Mouse (Mus musculus) Patski (cell line): ENCODE measurements around the gene Syce2. TPM values are rescaled to one million over a fixed set of nuclear protein-coding genes. Genes with fewer than 3 reads are reported as not detected.

Experiments
- ATAC-seq: fragments of 100-300 bp; one replicate; pipeline ENCODE4 v1.8.0; 2021
- CTCF ChIA-PET: fragments of 350-600 bp; sonication (Branson Sonifier 250); formaldehyde crosslinking; loops from one replicate; lab custom pipeline; 2022; ENCODE audit warnings: inconsistent platforms; lab: Charles Lee
- POLR2A ChIA-PET: fragments of 350-600 bp; sonication (Branson Sonifier 250); formaldehyde crosslinking; loops from one replicate; lab custom pipeline; 2022; ENCODE audit warnings: antibody characterized with exemption, inconsistent platforms; lab: Charles Lee
- DNase-seq: peaks from one replicate; pipeline ENCODE4 v3.0.0-alpha.2; 2011; ENCODE audit warnings: low read depth, low spot score
- H3K27me3 ChIP-seq: fragments of 371-371 bp; one replicate; pipeline ENCODE4 v1.5.1; 2021
- CTCF ChIP-seq: fragments of 100-300 bp; IDR thresholded peaks from one replicate; pipeline ENCODE4 v1.5.1; 2021
- in situ Hi-C: fragments of 300-500 bp; cut with MboI; formaldehyde crosslinking; loops from 3 replicates; pipeline ENCODE4 v1.11.1; 2018; ENCODE audit warnings: low pct_unique_long_range_greater_than_20kb, mixed read lengths
- polyA plus RNA-seq: library from polyadenylated mRNA; unstranded; gene quantifications from one replicate; pipeline ENCODE4 v1.2.3, GENCODE M21; 2021

The Syce2 gene
- polyA plus RNA-seq, 1 experiment from 2014 or later: 6.0 TPM

GRCm38 (mm10) chr8:84917781-84918180, 45.9 kb downstream of the Syce2 start:
- DNase-seq: no peak
- peaks cover 12% of the 10 kb centered on the region for H3K27me3 ChIP-seq
- in situ Hi-C loops: no loop called here
- no peak for TF ChIP-seq CTCF
- ChIA-PET POLR2A (no interaction called here), CTCF (no interaction called here)
- ATAC-seq: no peak

GRCm38 (mm10) chr8:84918646-84919045, 46.7 kb downstream of the Syce2 start:
- CTCF ChIA-PET: no interaction called here
- peaks cover 12% of the 10 kb centered on the region for H3K27me3 ChIP-seq
- POLR2A ChIA-PET: no interaction called here
- no peak for TF ChIP-seq CTCF
- no peak for DNase-seq
- in situ Hi-C loops: no loop called here
- ATAC-seq: no peak

- peak; percentile 4 for DNase-seq
- H3K27me3 ChIP-seq: peaks cover 10% of the 10 kb centered on the region
- in situ Hi-C loops: loop anchor here (5.0 kb wide), 1 partner anchor 36 kb away; no protein-coding TSS in a partner anchor
- ATAC-seq: no peak
- ChIA-PET CTCF (interaction anchor here (1.3 kb wide), 1 partner anchor 18 kb away, joined by 3 read pairs; no protein-coding TSS in a partner anchor), POLR2A (no interaction called here)
- TF ChIP-seq CTCF: no peak
These were observed 49.7 kb downstream of the Syce2 start for GRCm38 (mm10) chr8:84921596-84921995.

GRCm38 (mm10) chr8:84925557-84925956, 53.6 kb downstream of the Syce2 start:
- ATAC-seq (no peak), DNase-seq (no peak)
- ChIA-PET CTCF (interaction anchor here (1.0 kb wide), 1 partner anchor 24 kb away, joined by 3 read pairs; no protein-coding TSS in a partner anchor), POLR2A (no interaction called here)
- peaks cover 14% of the 10 kb centered on the region for H3K27me3 ChIP-seq
- in situ Hi-C loops: no loop called here
- TF ChIP-seq CTCF: no peak

- POLR2A ChIA-PET: interaction anchor here (0.6 kb wide), 1 partner anchor 1794 kb away, joined by 3 read pairs; no protein-coding TSS in a partner anchor
These were observed 55.6 kb downstream of the Syce2 start for GRCm38 (mm10) chr8:84927513-84927912.

GRCm38 (mm10) chr8:84928456-84929306, 56.8 kb downstream of the Syce2 start:
- peak; percentile 84 for TF ChIP-seq CTCF
- peaks cover 27% of the 10 kb centered on the region for H3K27me3 ChIP-seq
- DNase-seq (no peak), ATAC-seq (no peak)
- CTCF ChIA-PET: interaction anchor here (1.0 to 2.1 kb wide), 5 partner anchors 13 to 61 kb away, joined by 3 to 7 read pairs (median 3); partner anchors contain the start of genes Gm49661, Prdx2 and Rnaseh2a
- POLR2A ChIA-PET: no interaction called here
- in situ Hi-C loops: no loop called here

More at GRCm38 (mm10) chr8:84927513-84927912, 55.6 kb downstream of the Syce2 start:
- peaks cover 24% of the 10 kb centered on the region for H3K27me3 ChIP-seq
- DNase-seq (no peak), ATAC-seq (no peak)
- in situ Hi-C loops: no loop called here
- CTCF ChIA-PET: interaction anchor here (1.0 to 2.1 kb wide), 4 partner anchors 18 to 62 kb away, joined by 3 to 7 read pairs (median 3); partner anchors contain the start of genes Gm49661, Prdx2 and Rnaseh2a
- TF ChIP-seq CTCF: no peak

GRCm38 (mm10) chr8:84930582-84930981, 58.7 kb downstream of the Syce2 start:
- H3K27me3 ChIP-seq: peaks cover 44% of the 10 kb centered on the region
- POLR2A ChIA-PET: no interaction called here
- in situ Hi-C loops: loop anchor here (5.0 kb wide), 1 partner anchor 77 kb away; no protein-coding TSS in a partner anchor

GRCm38 (mm10) chr8:84933767-84934559, 62.1 kb downstream of the Syce2 start:
- ChIA-PET CTCF (no interaction called here), POLR2A (no interaction called here)
- in situ Hi-C loops: loop anchor here (5.0 kb wide), 1 partner anchor 73 kb away; no protein-coding TSS in a partner anchor
- peaks cover 58% of the 10 kb centered on the region for H3K27me3 ChIP-seq
- no peak for ATAC-seq
- no peak for TF ChIP-seq CTCF
- DNase-seq: no peak

More at GRCm38 (mm10) chr8:84930582-84930981, 58.7 kb downstream of the Syce2 start:
- CTCF ChIA-PET: interaction anchor here (1.5 kb wide), 1 partner anchor 9 kb away, joined by 5 read pairs; no protein-coding TSS in a partner anchor
- no peak for ATAC-seq
- no peak for TF ChIP-seq CTCF
- no peak for DNase-seq

GRCm38 (mm10) chr8:84934860-84935259, 62.9 kb downstream of the Syce2 start:
- ATAC-seq (no peak), DNase-seq (no peak)
- in situ Hi-C loops: loop anchor here (5.0 kb wide), 1 partner anchor 72 kb away; no protein-coding TSS in a partner anchor
- CTCF ChIA-PET: no interaction called here
- no peak for TF ChIP-seq CTCF
- POLR2A ChIA-PET: no interaction called here
- H3K27me3 ChIP-seq: peaks cover 56% of the 10 kb centered on the region

- ChIA-PET POLR2A (no interaction called here), CTCF (no interaction called here)
- in situ Hi-C loops: no loop called here
- ATAC-seq: no peak
- H3K27me3 ChIP-seq: peaks cover 55% of the 10 kb centered on the region
- no peak for DNase-seq
- TF ChIP-seq CTCF: no peak
These were observed 63.6 kb downstream of the Syce2 start for GRCm38 (mm10) chr8:84935489-84935888.
